Mouse (Mus musculus) limb, embryonic 14.5 days (tissue): ENCODE results near the gene Amigo2. TPM values are rescaled to one million over a fixed set of nuclear protein-coding genes. Genes with fewer than 3 reads are reported as not detected.

Experiments
- ATAC-seq: fragments of 200-750 bp; cut with Nextera tagmentation; 2 replicates; pipeline ENCODE4 v1.8.0; 2017; ENCODE audit warnings: low read depth, moderate number of reproducible peaks, moderate TSS enrichment; ENCODE audit not compliant: low FRiP score
- DNase-seq: peaks from one replicate; pipeline ENCODE4 v3.0.0-alpha.2; 2015; ENCODE audit warnings: low spot score
- H3K27ac ChIP-seq: fragments of 300-500 bp; sonication (generic); replicated peaks from 2 replicates; pipeline ENCODE4 v1.5.1; 2014; ENCODE audit warnings: low read depth, mild to moderate bottlenecking, low read length, moderate library complexity, mixed read lengths
- H3K27me3 ChIP-seq: fragments of 300-500 bp; sonication (generic); 2 replicates; pipeline ENCODE4 v1.6.1; 2014; ENCODE audit warnings: low read length, mixed read lengths; ENCODE audit not compliant: control insufficient read depth, insufficient read depth
- H3K36me3 ChIP-seq: fragments of 300-500 bp; sonication (generic); 2 replicates; pipeline ENCODE4 v1.6.1; 2014; ENCODE audit warnings: mild to moderate bottlenecking, low read length, moderate library complexity, mixed read lengths; ENCODE audit not compliant: control insufficient read depth, insufficient read depth
- H3K4me1 ChIP-seq: fragments of 300-500 bp; sonication (generic); 2 replicates; pipeline ENCODE4 v1.6.1; 2014; ENCODE audit warnings: antibody characterized with exemption, low read length, mixed read lengths; ENCODE audit not compliant: control insufficient read depth, insufficient read depth
- H3K4me2 ChIP-seq: fragments of 300-500 bp; sonication (generic); replicated peaks from 2 replicates; pipeline ENCODE4 v1.6.1; 2014; ENCODE audit warnings: low read depth, mild to moderate bottlenecking, low read length, moderate library complexity; ENCODE audit not compliant: severe bottlenecking
- H3K4me3 ChIP-seq: fragments of 300-500 bp; sonication (generic); replicated peaks from 2 replicates; pipeline ENCODE4 v1.5.1; 2014; ENCODE audit warnings: low read length
- H3K9ac ChIP-seq: fragments of 300-500 bp; sonication (generic); 2 replicates; pipeline ENCODE4 v1.6.1; 2014; ENCODE audit warnings: mild to moderate bottlenecking, low read depth, low read length, moderate library complexity; ENCODE audit not compliant: severe bottlenecking
- H3K9me3 ChIP-seq: fragments of 300-500 bp; sonication (generic); 2 replicates; pipeline ENCODE4 v1.6.1; 2016; ENCODE audit warnings: low read length; ENCODE audit not compliant: control insufficient read depth
- POLR2A ChIP-seq: fragments of 200-500 bp; IDR thresholded peaks from 2 replicates; pipeline ENCODE4 v1.8.0; 2012; ENCODE audit warnings: inconsistent platforms, mild to moderate bottlenecking, moderate library complexity, borderline replicate concordance; ENCODE audit not compliant: insufficient read depth, insufficient read length; ENCODE audit errors: extremely low read depth
- WGBS: fragments of 180-500 bp; shearing (Covaris S2); extraction: QIAGEN DNeasy Blood & Tissue Kit; methylation state at CpG from one replicate; pipeline ENCODE4 v1.1.7; 2014; 5-methylcytosine and 5-hydroxymethylcytosine counted together
- polyA plus RNA-seq, 2 experiments: library from polyadenylated mRNA; depleted of rRNA in 1 of 2; stranded (reverse) in 1 of 2; unstranded in 1 of 2; fragments of >200 nt; fragmentation: Nextera tagmentation in 1 of 2; extraction: Ambion mirVana in 1 of 2; gene quantifications; 2 replicates each; pipeline versions ENCODE4 v1.2.1 to v1.2.3; 2012 to 2014

Amigo2 gene
- polyA plus RNA-seq, 2 experiments, result 3.9 to 5.6 TPM

GRCm38 (mm10) chr15:97266236-97266845, 19.3 kb upstream of the Amigo2 start:
- Histone ChIP-seq H3K4me3 (no peak overlapping the region), H3K27ac (no peak overlapping the region), H3K4me1 (no peaks in the 10 kb centered on the region), H3K9me3 (no peaks in the 10 kb centered on the region), H3K27me3 (no peaks in the 10 kb centered on the region), H3K9ac (no peak overlapping the region), H3K36me3 (no peaks in the 10 kb centered on the region), H3K4me2 (no peak overlapping the region)
- ATAC-seq, result no peak
- no peak for DNase-seq
- no peak for TF ChIP-seq POLR2A
- WGBS, result 75% methylated on average over 14 of the region's 14 CpGs

GRCm38 (mm10) chr15:97262251-97262650, 15.2 kb upstream of the Amigo2 start:
- TF ChIP-seq POLR2A, result no peak
- Histone ChIP-seq H3K4me1 (peaks cover 15% of the 10 kb centered on the region), H3K4me2 (no peak overlapping the region), H3K36me3 (no peaks in the 10 kb centered on the region), H3K9me3 (no peaks in the 10 kb centered on the region), H3K27ac (no peak overlapping the region), H3K4me3 (no peak overlapping the region), H3K9ac (no peak overlapping the region), H3K27me3 (no peaks in the 10 kb centered on the region)
- no peak for DNase-seq
- WGBS, result 69% methylated on average over 9 of the region's 9 CpGs
- ATAC-seq, result no peak

GRCm38 (mm10) chr15:97259968-97260597, 13.0 kb upstream of the Amigo2 start:
- H3K4me2 ChIP-seq, result no peak overlapping the region
- no peaks in the 10 kb centered on the region for H3K27me3 ChIP-seq
- no peak for TF ChIP-seq POLR2A
- no peak overlapping the region for H3K9ac ChIP-seq
- ATAC-seq (no peak), DNase-seq (no peak)
- H3K4me3 ChIP-seq, result no peak overlapping the region
- H3K27ac ChIP-seq, result no peak overlapping the region
- no peaks in the 10 kb centered on the region for H3K36me3 ChIP-seq
- no peaks in the 10 kb centered on the region for H3K9me3 ChIP-seq
- 86% methylated on average over 11 of the region's 11 CpGs for WGBS
- H3K4me1 ChIP-seq, result peaks cover 15% of the 10 kb centered on the region

- no peak for DNase-seq
- WGBS, result 68% methylated on average over 8 of the region's 8 CpGs
Measured at GRCm38 (mm10) chr15:97259300-97259699, 12.2 kb upstream of the Amigo2 start.

GRCm38 (mm10) chr15:97258483-97259230, 11.6 kb upstream of the Amigo2 start:
- DNase-seq (no peak), ATAC-seq (no peak)
- WGBS, result 63% methylated on average over 17 of the region's 17 CpGs

More at GRCm38 (mm10) chr15:97259300-97259699, 12.2 kb upstream of the Amigo2 start:
- Histone ChIP-seq H3K27me3 (no peaks in the 10 kb centered on the region), H3K27ac (no peak overlapping the region), H3K4me3 (no peak overlapping the region), H3K4me1 (peaks cover 15% of the 10 kb centered on the region), H3K9me3 (no peaks in the 10 kb centered on the region), H3K36me3 (no peaks in the 10 kb centered on the region), H3K4me2 (no peak overlapping the region), H3K9ac (no peak overlapping the region)
- no peak for ATAC-seq
- no peak for TF ChIP-seq POLR2A

More at GRCm38 (mm10) chr15:97258483-97259230, 11.6 kb upstream of the Amigo2 start:
- Histone ChIP-seq H3K9ac (no peak overlapping the region), H3K4me3 (no peak overlapping the region), H3K36me3 (no peaks in the 10 kb centered on the region), H3K27ac (no peak overlapping the region), H3K27me3 (no peaks in the 10 kb centered on the region), H3K4me2 (no peak overlapping the region), H3K4me1 (peaks cover 15% of the 10 kb centered on the region), H3K9me3 (no peaks in the 10 kb centered on the region)
- no peak for TF ChIP-seq POLR2A
